Mouse (Mus musculus) kidney, adult 2 months (tissue): ENCODE measurements around the gene Tent5c.

Experiments
- CTCF ChIP-seq: fragments of 200-500 bp; conservative IDR thresholded peaks from 2 replicates; pipeline ENCODE4 v1.5.1; 2011; ENCODE audit warnings: low read depth, mild to moderate bottlenecking, control low read depth, low read length, moderate library complexity, mixed read lengths; ENCODE audit not compliant: insufficient read depth, insufficient read length
- POLR2A ChIP-seq: fragments of 200-500 bp; IDR thresholded peaks from one replicate; pipeline ENCODE4 v1.6.1; 2011; ENCODE audit warnings: low read depth, low read length, control low read depth

DNA sequence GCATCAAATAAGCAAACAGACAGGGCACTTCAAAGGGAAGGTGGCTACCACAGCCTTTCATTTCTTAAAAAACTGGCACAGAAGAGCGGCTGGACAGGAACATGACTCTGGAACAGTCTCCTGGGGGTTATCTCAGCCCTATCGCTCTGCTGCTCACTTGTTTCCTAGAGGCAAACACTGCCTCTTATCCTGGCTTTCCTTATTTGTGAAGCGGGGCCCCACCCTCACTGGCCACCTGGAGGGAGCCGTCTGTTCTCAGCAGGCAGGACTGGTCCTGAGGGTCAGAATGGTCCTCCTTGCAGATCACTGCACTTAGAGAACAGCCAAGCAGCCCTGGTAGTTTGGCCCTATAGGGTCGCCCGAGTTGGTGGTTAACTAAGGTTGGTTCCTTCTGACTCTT is 61.6 kb downstream of the Tent5c start:
- no peak for TF ChIP-seq CTCF
- no peak for TF ChIP-seq POLR2A
